Mouse (Mus musculus): Measurements from ENCODE around the gene Hoxa6.

The Hoxa6 gene

GRCm38 (mm10) chr6:52208072-52208867 lies at the start of gene Hoxa6:
Gene Hoxa6, minus strand, starts transcription at chr6:52208722.
- DNase-seq (ENCODE audit: low spot score), result no peak

- peak; percentile 74 for DNase-seq (ENCODE audit: low spot score)
Measured at GRCm38 (mm10) chr6:52256956-52257355, 48.4 kb upstream of the Hoxa6 start.

- no peak for DNase-seq (ENCODE audit: low spot score)
Measured at GRCm38 (mm10) chr6:52253511-52254500, 45.3 kb upstream of the Hoxa6 start.

GRCm38 (mm10) chr6:52252775-52253376 lies 44.4 kb upstream of the Hoxa6 start:
- DNase-seq (ENCODE audit: low spot score), result no peak

- no peak for DNase-seq (ENCODE audit: low spot score)
Measured at GRCm38 (mm10) chr6:52252016-52252774, 43.7 kb upstream of the Hoxa6 start.

GRCm38 (mm10) chr6:52251177-52251879 lies 42.8 kb upstream of the Hoxa6 start:
- no peak for DNase-seq (ENCODE audit: low spot score)

- no peak for DNase-seq (ENCODE audit: low spot score)
Measured at GRCm38 (mm10) chr6:52249826-52250225, 41.3 kb upstream of the Hoxa6 start.

- no peak for DNase-seq (ENCODE audit: low spot score)
Measured at GRCm38 (mm10) chr6:52249415-52249738, 40.9 kb upstream of the Hoxa6 start.

GRCm38 (mm10) chr6:52248638-52249414 lies 40.3 kb upstream of the Hoxa6 start:
- no peak for DNase-seq (ENCODE audit: low spot score)

GRCm38 (mm10) chr6:52247766-52248637 lies 39.5 kb upstream of the Hoxa6 start:
- no peak for DNase-seq (ENCODE audit: low spot score)

GRCm38 (mm10) chr6:52246916-52247315 lies 38.4 kb upstream of the Hoxa6 start:
- no peak for DNase-seq (ENCODE audit: low spot score)

- DNase-seq (ENCODE audit: low spot score), result no peak
Measured at GRCm38 (mm10) chr6:52246403-52246803, 37.9 kb upstream of the Hoxa6 start.

GRCm38 (mm10) chr6:52245757-52246142 lies 37.2 kb upstream of the Hoxa6 start, which contains the start of gene Hoxa11:
Gene Hoxa11, minus strand, starts transcription at chr6:52245810.
- no peak for DNase-seq (ENCODE audit: low spot score)

GRCm38 (mm10) chr6:52245040-52245756 lies 36.7 kb upstream of the Hoxa6 start:
- DNase-seq (ENCODE audit: low spot score), result no peak

- no peak for DNase-seq (ENCODE audit: low spot score)
Measured at GRCm38 (mm10) chr6:52244471-52245039, 36.0 kb upstream of the Hoxa6 start.

GRCm38 (mm10) chr6:52243681-52244121 lies 35.2 kb upstream of the Hoxa6 start:
- no peak for DNase-seq (ENCODE audit: low spot score)

GRCm38 (mm10) chr6:52242801-52243332 lies 34.3 kb upstream of the Hoxa6 start:
- no peak for DNase-seq (ENCODE audit: low spot score)

Data from T-cell, adult 2 months (primary cell).